Mouse (Mus musculus) intestine, embryonic 16.5 days (tissue): ENCODE results near the gene Rmdn3. TPM values are rescaled to one million over a fixed set of nuclear protein-coding genes. Genes with fewer than 3 reads are reported as not detected.

Source experiments
- ATAC-seq: fragments of 200-750 bp; cut with Nextera tagmentation; 2 replicates; pipeline ENCODE4 v1.8.0; 2017; ENCODE audit warnings: moderate TSS enrichment, moderate library complexity
- H3K27ac ChIP-seq: fragments of 300-500 bp; sonication (generic); 2 replicates; pipeline ENCODE4 v1.5.1; 2014; ENCODE audit warnings: mild to moderate bottlenecking, low read length
- H3K27me3 ChIP-seq: fragments of 300-500 bp; sonication (generic); replicated peaks from 2 replicates; pipeline ENCODE4 v1.6.1; 2014; ENCODE audit warnings: low read length, control low read depth, mixed read lengths; ENCODE audit not compliant: control insufficient read depth, insufficient read depth
- H3K36me3 ChIP-seq: fragments of 300-500 bp; sonication (generic); 2 replicates; pipeline ENCODE4 v1.6.1; 2014; ENCODE audit warnings: low read length, control low read depth; ENCODE audit not compliant: control insufficient read depth, insufficient read depth
- H3K4me1 ChIP-seq: fragments of 300-500 bp; sonication (generic); 2 replicates; pipeline ENCODE4 v1.6.1; 2014; ENCODE audit warnings: low read length, control low read depth, mixed read lengths; ENCODE audit not compliant: control insufficient read depth, insufficient read depth
- H3K4me2 ChIP-seq: fragments of 300-500 bp; sonication (generic); 2 replicates; pipeline ENCODE4 v1.6.1; 2014; ENCODE audit warnings: low read depth, low read length, control low read depth
- H3K4me3 ChIP-seq: fragments of 300-500 bp; sonication (generic); 2 replicates; pipeline ENCODE4 v1.5.1; 2014; ENCODE audit warnings: mild to moderate bottlenecking, low read length
- H3K9ac ChIP-seq: fragments of 300-500 bp; sonication (generic); 2 replicates; pipeline ENCODE4 v1.6.1; 2014; ENCODE audit warnings: low read depth, low read length
- H3K9me3 ChIP-seq: fragments of 300-500 bp; sonication (generic); 2 replicates; pipeline ENCODE4 v1.6.1; 2016; ENCODE audit warnings: low read length, control low read depth; ENCODE audit not compliant: control insufficient read depth
- WGBS: fragments of 180-500 bp; shearing (Covaris S2); extraction: QIAGEN DNeasy Blood & Tissue Kit; methylation state at CpG from one replicate; pipeline ENCODE4 v1.1.7; 2014; 5-methylcytosine and 5-hydroxymethylcytosine counted together
- polyA plus RNA-seq: library from polyadenylated mRNA; unstranded; fragments of >200 nt; fragmentation: Nextera tagmentation; extraction: Ambion mirVana; gene quantifications from 2 replicates; pipeline ENCODE4 v1.2.1, GENCODE M21; 2015

Gene Rmdn3
- polyA plus RNA-seq, 1 experiment from 2014 or later = 63.9 TPM

DNA sequence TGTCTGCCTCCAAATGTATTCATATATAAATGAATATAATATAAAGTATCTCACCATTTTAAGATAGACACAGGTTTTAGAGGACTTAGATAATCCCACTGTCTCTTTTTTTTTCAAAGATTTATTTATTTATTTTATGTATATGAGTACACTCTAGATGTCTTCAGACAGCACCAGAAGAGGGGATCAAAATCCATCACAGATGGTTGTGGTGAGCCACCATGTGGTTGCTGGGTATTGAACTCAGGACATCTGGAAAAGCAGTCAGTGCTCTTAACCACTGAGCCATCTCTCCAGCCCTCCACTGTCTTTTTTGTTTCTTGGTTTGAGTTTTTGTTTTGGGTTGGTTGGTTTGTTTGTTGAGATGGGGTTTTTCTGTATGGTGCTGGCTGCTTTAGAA lies 1.0 kb upstream of the Rmdn3 start:
- Histone ChIP-seq H3K9ac (no peak overlapping the region), H3K9me3 (no peaks in the 10 kb centered on the region), H3K4me1 (peaks cover 19% of the 10 kb centered on the region), H3K27me3 (0 out of 2 replicates have a peak, but pooled peaks cover 2% of the 10 kb centered on the region), H3K27ac (no peak overlapping the region), H3K4me2 (no peak overlapping the region), H3K4me3 (no peak overlapping the region), H3K36me3 (no peaks in the 10 kb centered on the region)
- no peak for ATAC-seq

DNA sequence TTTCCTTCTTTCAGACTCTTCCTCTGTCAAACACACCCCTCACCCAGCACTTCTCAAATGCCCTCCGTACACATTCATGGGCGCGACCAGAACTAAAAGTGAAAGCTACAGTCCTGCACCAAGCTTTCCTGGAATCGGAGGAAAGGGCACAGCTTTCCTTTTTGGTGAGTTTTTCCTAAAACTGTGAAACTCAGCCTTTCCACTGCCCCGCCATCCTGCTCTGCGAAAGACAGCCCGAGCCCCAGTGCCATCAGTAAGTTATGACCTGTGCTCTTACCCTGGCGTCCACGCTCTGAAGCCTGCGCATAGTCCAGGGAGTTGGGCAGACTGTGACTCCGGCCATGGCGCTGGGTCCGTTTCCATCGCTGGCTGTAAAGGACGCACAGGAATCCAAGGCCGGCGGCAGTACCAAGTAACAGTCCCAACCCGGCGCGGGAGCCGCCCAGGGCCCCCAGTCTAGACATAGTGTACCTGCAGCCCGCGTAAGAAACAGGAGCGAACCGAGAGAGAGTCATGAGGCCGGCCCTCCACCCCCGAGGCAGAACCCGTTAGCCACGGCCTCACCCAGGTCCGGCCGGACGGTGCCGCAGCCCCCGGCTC lies 653 bp downstream of the Rmdn3 start:
- Histone ChIP-seq H3K27ac (peak overlapping the region; percentile 65), H3K27me3 (no peaks in the 10 kb centered on the region), H3K9ac (peak overlapping the region; percentile 97), H3K4me1 (peaks cover 18% of the 10 kb centered on the region), H3K36me3 (peaks cover 4% of the 10 kb centered on the region; the same call in 1 of the 2 replicates), H3K4me2 (peak overlapping the region; percentile 80), H3K9me3 (no peaks in the 10 kb centered on the region), H3K4me3 (peak overlapping the region; percentile 100)
- peak; percentile 66 for ATAC-seq
- 3% methylated on average over 34 of the region's 34 CpGs for WGBS

DNA sequence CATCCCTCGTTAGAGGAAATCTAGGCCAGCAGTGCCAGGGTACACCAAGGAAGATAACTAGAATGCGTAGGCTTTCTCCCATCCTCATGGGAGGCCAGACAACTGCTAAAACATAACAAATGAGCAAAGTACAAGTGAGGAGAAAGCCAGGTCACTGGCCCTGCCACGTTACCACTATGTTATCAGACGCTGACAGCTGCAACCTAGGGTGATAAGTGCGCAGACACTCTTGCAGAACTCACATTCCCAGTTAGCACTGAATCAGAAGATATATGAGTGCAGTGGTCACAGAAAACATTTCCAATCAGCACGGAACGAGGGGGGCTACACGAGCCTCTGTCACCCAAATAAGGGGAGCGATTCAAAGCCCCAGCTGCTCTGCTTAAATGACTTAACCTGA lies 1.4 kb downstream of the Rmdn3 start:
- WGBS = 67% methylated on average over 9 of the region's 9 CpGs
- Histone ChIP-seq H3K9ac (peak overlapping the region; percentile 97; the same call in 1 of the 2 replicates), H3K4me2 (peak overlapping the region; percentile 80), H3K27ac (peak overlapping the region; percentile 65), H3K9me3 (no peaks in the 10 kb centered on the region), H3K4me3 (peak overlapping the region; percentile 100), H3K4me1 (peaks cover 18% of the 10 kb centered on the region), H3K36me3 (peaks cover 4% of the 10 kb centered on the region; the same call in 1 of the 2 replicates), H3K27me3 (no peaks in the 10 kb centered on the region)
- peak; percentile 62 for ATAC-seq

DNA sequence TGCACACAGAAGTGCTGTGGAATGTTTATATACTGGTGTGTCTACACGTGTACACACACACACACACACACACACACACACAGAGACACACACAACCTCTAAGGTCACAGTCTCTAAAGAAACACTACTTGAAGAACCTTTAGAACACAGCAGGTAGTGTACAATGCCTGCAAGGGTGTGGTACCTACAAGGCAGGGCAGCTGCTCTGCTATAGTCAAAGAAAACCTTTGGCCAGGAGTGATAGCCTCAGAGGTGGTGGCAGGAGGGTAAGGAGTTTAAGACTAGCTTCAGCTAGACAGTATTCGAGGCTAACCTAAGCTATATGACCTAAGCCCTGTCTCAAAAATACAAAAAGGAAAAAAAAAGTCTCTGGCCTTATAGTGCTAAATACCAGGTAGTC lies 2.2 kb downstream of the Rmdn3 start:
- H3K27ac ChIP-seq = 0 out of 2 replicates have a peak overlapping the region, but pooled peaks have one; percentile 34
- ATAC-seq = peak; percentile 52

DNA sequence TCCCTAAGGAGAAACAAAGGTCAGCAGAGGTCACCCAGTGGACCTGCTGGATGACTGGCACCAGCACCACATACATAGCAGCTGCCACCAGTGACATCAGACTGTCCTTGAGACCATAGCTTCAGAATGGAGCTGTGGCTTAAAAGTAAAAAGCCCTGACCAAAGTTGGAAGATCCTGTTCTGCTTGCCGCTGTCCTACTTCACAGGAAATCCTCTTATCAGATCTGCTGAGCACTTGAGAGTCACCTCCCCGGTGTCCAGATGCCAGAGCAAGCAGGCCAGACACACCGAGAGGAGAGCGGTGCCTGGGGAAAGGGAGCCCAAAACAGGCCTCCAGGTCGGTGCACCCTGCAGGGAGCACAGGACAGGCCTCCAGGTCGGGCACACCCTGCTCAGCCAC lies 4.6 kb downstream of the Rmdn3 start:
- no peak for ATAC-seq
- Histone ChIP-seq H3K27ac (no peak overlapping the region), H3K4me3 (no peak overlapping the region), H3K36me3 (peaks cover 11% of the 10 kb centered on the region; the same call in 1 of the 2 replicates), H3K27me3 (no peaks in the 10 kb centered on the region), H3K9me3 (no peaks in the 10 kb centered on the region), H3K4me1 (peaks cover 15% of the 10 kb centered on the region), H3K4me2 (no peak overlapping the region), H3K9ac (no peak overlapping the region)
- 84% methylated on average over 6 of the region's 6 CpGs for WGBS

More for the DNA sequence above, 2.2 kb downstream of the Rmdn3 start:
- H3K4me1 ChIP-seq = peaks cover 18% of the 10 kb centered on the region
- no peak overlapping the region; the same call in 1 of the 2 replicates for H3K4me2 ChIP-seq
- no peak overlapping the region for H3K4me3 ChIP-seq
- H3K9me3 ChIP-seq = no peaks in the 10 kb centered on the region
- H3K9ac ChIP-seq = no peak overlapping the region
- peaks cover 4% of the 10 kb centered on the region; the same call in 1 of the 2 replicates for H3K36me3 ChIP-seq
- 75% methylated on average over 2 of the region's 2 CpGs for WGBS
- no peaks in the 10 kb centered on the region for H3K27me3 ChIP-seq

DNA sequence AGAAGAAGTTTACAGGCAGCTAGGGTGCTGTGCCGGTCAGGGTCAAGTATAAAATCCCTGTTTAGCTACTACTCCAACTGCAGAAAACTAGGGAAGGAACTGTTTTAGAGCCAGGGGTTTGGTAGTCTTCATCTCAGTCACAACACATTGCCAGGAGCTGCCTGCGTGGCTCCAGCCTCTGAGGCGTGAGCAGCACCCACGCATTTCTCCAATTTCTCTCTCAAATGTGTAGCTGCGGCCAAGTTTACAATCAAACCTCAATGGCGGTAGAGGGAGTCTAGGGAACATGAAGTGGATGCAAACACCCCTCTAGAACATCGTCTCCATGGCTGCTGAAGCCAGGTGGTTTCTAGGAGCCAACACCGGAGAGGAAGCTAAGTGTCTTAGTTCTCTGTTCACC lies 9.1 kb downstream of the Rmdn3 start:
- no peak overlapping the region for H3K4me2 ChIP-seq
- no peaks in the 10 kb centered on the region for H3K27me3 ChIP-seq

DNA sequence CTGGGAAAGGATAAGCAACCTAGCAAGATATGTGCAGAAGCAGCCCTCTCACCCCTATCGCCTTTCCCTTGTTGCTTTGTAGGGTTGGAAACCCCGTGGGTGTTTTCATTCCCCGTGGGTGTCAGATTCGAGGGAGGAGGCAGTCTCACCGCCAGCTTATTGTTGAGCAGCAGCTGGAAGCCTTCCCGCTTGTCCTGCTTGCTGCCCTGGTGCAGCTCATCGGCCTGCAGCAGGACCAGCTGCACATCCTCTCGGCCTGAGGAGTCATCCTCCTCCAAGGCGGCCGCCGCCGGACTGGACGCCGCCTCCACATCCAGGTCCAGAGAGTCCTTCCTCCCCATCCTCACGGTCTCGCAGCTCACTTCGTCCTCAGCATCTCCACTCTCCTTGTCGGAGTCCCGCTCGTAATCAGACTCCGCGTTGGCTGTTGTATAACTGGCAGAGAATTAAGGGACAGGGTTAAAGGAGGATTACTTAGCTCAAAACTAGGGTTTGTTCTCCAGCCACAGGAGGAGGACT lies 9.6 kb downstream of the Rmdn3 start:
- Histone ChIP-seq H3K27me3 (no peaks in the 10 kb centered on the region), H3K4me2 (no peak overlapping the region), H3K4me1 (no peaks in the 10 kb centered on the region), H3K36me3 (peaks cover 24% of the 10 kb centered on the region), H3K9me3 (no peaks in the 10 kb centered on the region), H3K27ac (no peak overlapping the region), H3K4me3 (no peak overlapping the region), H3K9ac (no peak overlapping the region)
- 84% methylated on average over 22 of the region's 22 CpGs for WGBS
- no peak for ATAC-seq

More for the DNA sequence above, 9.1 kb downstream of the Rmdn3 start:
- Histone ChIP-seq H3K27ac (no peak overlapping the region), H3K9ac (no peak overlapping the region), H3K36me3 (peaks cover 26% of the 10 kb centered on the region), H3K4me3 (no peak overlapping the region), H3K4me1 (no peaks in the 10 kb centered on the region), H3K9me3 (no peaks in the 10 kb centered on the region)
- no peak for ATAC-seq
- WGBS = 93% methylated on average over 8 of the region's 8 CpGs

DNA sequence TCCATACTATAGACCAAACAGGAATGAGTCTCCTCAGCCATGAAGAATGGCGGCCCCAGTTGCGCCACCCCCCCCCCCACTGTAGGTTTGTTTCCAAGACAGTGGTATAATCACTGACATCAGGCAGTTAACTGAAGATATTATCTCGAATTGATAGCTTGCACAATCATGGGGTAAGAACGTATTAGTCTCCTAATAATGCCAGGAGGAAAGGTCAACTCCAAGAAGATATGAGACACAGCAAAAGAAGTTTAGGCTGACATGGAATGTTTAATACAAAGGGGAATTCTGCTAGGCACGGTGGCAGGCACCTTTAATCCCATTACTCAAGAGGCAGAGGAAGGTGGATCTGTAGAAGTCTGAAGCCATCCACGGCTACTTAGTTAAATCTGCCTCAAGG lies 10.4 kb downstream of the Rmdn3 start:
- no peaks in the 10 kb centered on the region for H3K9me3 ChIP-seq
- no peaks in the 10 kb centered on the region for H3K27me3 ChIP-seq
- no peak overlapping the region for H3K9ac ChIP-seq
- no peak overlapping the region for H3K27ac ChIP-seq
- H3K4me3 ChIP-seq = no peak overlapping the region
- H3K36me3 ChIP-seq = peaks cover 28% of the 10 kb centered on the region
- ATAC-seq = no peak
- H3K4me1 ChIP-seq = no peaks in the 10 kb centered on the region
- no peak overlapping the region for H3K4me2 ChIP-seq
- WGBS = 86% methylated on average over 6 of the region's 6 CpGs

DNA sequence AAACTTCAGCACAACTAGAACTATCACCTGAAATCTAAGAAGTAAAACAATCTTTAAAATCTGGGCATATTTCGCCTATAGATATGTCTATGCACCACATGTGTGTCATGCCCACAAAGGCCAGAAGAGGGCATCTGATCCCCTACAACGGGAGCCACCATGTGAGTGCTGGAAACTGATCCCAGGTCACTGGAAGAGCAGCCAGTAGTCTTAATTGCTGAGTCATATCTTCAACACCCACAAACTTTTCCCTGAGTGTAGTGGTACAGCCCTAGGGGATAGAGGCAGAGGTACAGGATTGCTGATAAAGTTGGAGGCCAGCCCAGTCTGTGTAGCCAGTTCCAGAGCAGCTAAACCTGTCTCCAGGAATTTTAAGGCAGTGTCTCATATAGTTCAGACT lies 11.6 kb downstream of the Rmdn3 start:
- no peak overlapping the region for H3K9ac ChIP-seq
- 94% methylated on average over 2 of the region's 2 CpGs for WGBS
- no peaks in the 10 kb centered on the region for H3K4me1 ChIP-seq
- no peaks in the 10 kb centered on the region for H3K9me3 ChIP-seq
- no peak overlapping the region for H3K4me2 ChIP-seq
- H3K4me3 ChIP-seq = no peak overlapping the region
- H3K27me3 ChIP-seq = no peaks in the 10 kb centered on the region
- ATAC-seq = no peak
- H3K27ac ChIP-seq = no peak overlapping the region
- H3K36me3 ChIP-seq = peaks cover 31% of the 10 kb centered on the region
